Mouse (Mus musculus) adrenal gland, adult 2 months (tissue): ENCODE results near the gene Camkk2. TPM values are rescaled to one million over a fixed set of nuclear protein-coding genes. Genes with fewer than 3 reads are reported as not detected.

ENCODE experiments used
- DNase-seq: peaks from one replicate; pipeline ENCODE4 v3.0.0; 2021
- polyA plus RNA-seq: library from polyadenylated mRNA; depleted of rRNA; stranded (reverse); fragments of >200 nt; gene quantifications from 2 replicates; pipeline ENCODE4 v1.2.3, GENCODE M21; 2012
- total RNA-seq, 2 experiments: library from RNA; stranded (reverse); gene quantifications; 2 replicates each; pipeline ENCODE4 v1.2.3; 2021

Camkk2 gene
- total and polyA plus RNA-seq, 3 experiments: 34.2 to 55.5 (median 42.3) TPM

DNA sequence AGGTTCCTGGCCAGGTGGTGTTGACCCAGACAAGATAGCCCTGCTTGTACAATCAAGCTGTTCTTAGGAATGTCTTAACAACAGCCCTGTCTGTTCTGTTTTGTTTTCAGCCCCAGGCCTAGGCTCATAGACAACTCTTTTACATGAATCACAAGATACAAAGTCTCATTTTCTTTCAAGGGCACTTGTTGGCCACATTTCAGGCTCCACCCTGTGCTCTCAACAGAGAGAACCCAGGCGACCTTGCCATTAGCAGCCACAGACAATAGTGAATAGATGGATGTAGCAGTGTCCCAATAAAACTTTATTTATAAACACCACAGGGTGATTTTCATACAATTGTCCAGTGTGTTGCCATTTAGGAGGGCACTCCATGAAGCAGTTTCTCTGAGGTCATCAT, 2.9 kb upstream of the Camkk2 start:
- DNase-seq: peak; percentile 68

- DNase-seq: no peak
These were observed 1.7 kb upstream of the Camkk2 start for GRCm38 (mm10) chr5:122780791-122781432.

GRCm38 (mm10) chr5:122778231-122779226, 680 bp downstream of the Camkk2 start:
- DNase-seq: peak; percentile 63

DNA sequence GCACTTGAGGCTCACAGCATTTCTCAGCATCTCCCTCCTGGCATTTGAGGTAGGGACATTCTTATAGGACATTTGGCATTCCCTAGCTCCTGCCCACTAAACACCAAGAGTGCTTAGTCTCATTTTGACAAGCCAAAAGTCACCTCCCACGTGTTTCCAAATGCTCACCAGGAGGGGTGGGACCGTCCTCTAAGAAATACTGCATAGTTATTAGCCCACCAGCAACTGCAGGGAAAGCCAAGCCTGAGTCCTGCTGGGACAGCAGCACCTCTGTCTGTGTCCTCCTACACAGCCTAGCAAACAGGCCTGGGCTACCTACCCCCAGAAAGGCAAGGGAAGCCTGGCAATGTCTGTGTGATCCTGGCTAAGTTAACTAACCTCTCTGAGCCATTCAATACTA, 1.9 kb downstream of the Camkk2 start:
- DNase-seq: no peak

DNA sequence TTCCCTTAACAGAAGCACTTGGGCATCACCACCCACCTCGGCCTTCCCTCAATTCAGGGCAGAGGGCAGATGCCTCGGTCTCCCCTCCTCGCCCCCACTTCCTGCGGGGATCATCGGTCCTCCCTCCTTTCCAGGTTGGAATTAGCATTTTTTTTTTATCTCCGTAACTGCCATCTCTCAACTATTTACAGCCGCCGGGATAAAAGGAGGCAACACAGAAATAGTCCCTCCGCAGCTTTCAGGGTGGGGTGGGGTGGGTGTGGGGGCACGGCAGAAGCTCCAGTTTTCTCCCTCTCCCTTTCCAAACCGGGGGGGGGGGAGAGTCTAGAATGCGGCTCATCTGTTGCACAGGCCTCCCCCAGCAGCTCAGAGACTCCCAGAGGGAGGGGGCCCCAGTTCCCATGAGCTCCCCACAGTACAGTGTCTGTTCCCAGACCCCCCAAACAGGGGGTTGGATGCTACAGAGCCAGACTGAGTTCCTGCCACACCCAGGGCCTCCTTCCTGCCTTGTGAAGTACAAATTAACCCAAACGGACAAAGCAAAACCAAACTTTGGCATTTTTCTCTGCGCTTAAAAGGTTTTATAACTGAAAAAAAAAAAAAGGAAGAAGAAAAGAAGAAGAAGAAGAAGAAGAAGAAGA, 3.4 kb downstream of the Camkk2 start:
- DNase-seq: no peak

DNA sequence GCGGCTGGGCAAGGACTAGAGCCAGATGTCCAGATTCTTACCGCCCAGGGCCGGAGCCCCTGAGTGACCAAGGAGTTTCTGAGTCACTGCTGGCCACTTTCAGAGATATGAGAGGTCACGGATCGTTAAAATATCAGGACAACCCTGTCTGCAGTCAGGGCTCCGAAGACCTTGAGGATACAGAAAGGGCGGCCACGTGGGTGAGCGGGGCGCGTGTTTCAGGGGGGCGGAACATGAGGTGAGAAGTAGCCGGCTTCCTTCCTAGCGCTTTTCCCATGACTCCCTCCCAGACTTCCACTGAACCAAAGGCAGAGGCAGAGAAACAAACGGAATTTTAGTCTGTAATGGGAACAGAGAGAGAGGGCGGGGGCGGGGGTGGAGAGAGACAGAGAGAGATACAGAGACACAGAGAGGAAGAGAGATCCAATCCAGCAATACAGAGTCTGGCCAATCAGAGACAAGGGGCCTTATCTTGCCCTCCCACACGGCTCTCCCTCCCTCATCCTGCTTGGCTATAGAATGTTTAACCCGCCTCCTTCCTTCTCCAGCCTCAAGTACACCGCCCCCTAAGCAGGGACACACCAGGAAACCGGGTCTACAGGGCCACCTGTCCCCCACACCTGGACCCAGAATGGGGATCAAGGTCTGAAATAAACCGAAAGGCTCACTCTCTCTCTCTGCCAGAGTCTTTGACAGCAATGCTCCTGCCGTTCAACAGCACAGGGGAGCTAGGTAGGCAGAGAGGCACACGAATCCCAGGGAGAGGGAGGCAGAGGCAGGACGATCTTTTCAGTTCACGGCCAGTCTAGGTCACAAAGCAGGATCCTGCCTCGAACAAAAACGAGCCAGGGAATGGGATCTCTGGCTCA, 4.2 kb downstream of the Camkk2 start:
- peak; percentile 83 for DNase-seq

- DNase-seq: no peak
These were observed 5.5 kb downstream of the Camkk2 start for GRCm38 (mm10) chr5:122773756-122774155.

DNA sequence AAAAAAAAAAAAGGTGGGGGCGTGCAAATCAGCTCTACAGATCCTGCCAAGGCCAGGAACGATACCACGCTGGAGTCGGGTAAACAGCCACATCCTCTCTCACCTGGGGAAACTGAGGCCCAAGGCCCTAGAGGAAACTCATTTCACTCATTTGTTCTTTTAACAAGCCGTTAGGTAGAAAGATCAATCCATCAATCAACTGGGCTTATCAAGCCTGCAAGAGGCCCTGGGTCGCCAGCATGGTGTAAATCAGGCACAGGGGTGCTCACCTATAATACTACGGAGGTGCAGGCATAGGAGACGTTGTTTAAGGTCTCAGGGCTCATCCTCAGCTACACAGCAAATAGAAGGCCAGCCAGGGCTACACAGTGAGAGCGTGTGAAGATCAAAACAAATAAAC, 7.8 kb downstream of the Camkk2 start:
- DNase-seq: no peak

- peak; percentile 88 for DNase-seq
These were observed 8.4 kb downstream of the Camkk2 start for GRCm38 (mm10) chr5:122770806-122771261.

- DNase-seq: peak; percentile 72
These were observed 8.9 kb downstream of the Camkk2 start for GRCm38 (mm10) chr5:122770304-122770703.

- DNase-seq: peak; percentile 36
These were observed 10.1 kb downstream of the Camkk2 start for GRCm38 (mm10) chr5:122769101-122769568.

- DNase-seq: no peak
These were observed 11.9 kb downstream of the Camkk2 start for GRCm38 (mm10) chr5:122767283-122767682.

DNA sequence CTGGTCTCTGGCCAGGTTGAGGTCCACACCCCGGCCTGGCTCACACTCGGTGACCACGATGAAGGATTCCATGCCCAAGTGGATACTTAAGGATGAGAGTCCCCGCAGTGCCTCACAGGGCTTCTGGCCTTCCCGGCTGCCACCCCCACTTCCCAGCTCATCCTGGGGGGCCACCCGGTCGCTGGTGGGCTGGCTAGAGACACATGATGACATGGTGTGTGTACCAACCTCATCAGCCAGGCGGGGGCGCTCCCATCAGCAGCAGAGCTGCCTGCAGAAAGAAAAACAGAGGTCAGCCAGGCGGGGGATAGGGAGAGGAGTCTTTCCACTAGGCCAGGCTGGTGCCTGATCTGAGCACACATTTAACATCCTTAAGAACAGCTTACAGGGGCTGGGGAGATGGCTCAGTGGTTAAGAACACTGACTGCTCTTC, 15.2 kb downstream of the Camkk2 start:
- DNase-seq: no peak

- DNase-seq: no peak
These were observed 15.8 kb downstream of the Camkk2 start for GRCm38 (mm10) chr5:122763271-122764031.

GRCm38 (mm10) chr5:122756680-122757079, 22.5 kb downstream of the Camkk2 start:
- peak; percentile 87 for DNase-seq

DNA sequence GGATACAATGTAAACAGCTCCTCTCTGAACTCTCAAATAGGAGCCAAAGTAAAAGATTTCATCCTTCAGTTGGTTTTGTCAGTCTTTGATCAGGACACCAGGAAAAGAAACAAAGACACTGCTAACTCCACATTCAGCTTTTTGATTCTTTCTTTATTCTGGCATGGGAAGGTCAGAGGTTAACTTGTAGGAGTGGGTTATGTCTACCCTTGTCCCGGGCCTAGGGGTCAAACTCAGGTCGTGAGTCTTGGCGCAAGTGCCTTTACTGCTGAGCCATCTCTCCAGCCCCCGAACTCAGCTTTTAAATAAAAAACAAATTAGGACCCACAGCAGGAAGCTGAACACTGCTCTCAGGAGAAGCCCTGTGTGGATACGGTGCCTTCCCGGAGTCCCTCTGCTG, 23.1 kb downstream of the Camkk2 start:
- DNase-seq: no peak

GRCm38 (mm10) chr5:122755620-122756019, 23.6 kb downstream of the Camkk2 start:
- DNase-seq: no peak

GRCm38 (mm10) chr5:122754477-122754876, 24.7 kb downstream of the Camkk2 start:
- DNase-seq: no peak

- DNase-seq: no peak
These were observed 31.3 kb downstream of the Camkk2 start for GRCm38 (mm10) chr5:122747950-122748349.

DNA sequence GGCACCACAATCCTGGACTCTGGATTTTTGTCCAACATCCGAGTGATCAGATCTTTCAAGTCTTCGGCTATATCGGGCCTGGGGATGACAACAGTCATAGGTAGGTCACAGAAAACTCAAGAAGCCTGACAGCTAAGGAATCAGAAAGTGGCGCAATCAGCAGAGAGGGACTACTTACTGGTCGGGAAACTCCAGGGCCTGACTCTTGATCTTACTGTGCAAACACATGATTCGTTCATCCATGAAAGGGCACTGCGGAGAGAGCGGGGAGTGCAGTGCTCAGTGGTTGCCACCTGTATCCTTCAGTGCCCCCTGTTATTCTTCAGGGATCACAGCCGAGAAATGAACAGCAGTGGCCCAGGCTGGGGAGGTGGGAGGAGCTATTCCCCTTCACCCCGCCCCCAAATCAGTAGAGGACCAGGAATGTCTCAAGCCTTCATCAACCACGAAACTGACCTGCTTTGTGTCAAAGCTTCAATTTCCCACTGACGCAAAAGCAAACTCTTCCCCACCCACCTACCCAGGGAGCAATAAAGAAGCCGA, 35.3 kb downstream of the Camkk2 start:
- no peak for DNase-seq
